Mouse (Mus musculus) CH12F3 (cell line): Measurements from ENCODE around the gene Tssk2.

Experiments
- in situ Hi-C: fragments of 300-500 bp; cut with MboI; formaldehyde crosslinking; loops from 2 replicates; pipeline ENCODE4 v1.14.3; 2020; ENCODE audit warnings: low sequenced_read_pairs

The Tssk2 gene

DNA sequence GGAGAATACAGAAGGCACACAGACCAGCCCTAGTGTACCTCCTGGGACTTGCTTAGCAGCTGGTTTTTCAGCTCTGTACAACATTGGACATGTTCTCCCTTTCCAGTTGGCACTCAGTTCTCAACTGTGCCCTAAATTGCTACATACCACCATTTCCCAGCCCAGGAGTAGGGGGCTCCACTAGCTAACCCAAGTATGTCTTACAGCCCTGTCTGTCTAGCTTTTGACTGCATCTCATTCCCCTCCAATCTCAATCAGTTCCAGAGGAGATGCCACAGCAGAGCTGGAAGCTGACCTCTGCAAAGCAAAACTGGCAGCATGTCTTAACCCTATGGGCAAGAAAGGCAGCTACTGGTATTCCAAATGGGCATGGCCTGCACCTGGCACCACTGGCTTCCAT lies 2.3 kb upstream of the Tssk2 start:
- in situ Hi-C loops: no loop called here

DNA sequence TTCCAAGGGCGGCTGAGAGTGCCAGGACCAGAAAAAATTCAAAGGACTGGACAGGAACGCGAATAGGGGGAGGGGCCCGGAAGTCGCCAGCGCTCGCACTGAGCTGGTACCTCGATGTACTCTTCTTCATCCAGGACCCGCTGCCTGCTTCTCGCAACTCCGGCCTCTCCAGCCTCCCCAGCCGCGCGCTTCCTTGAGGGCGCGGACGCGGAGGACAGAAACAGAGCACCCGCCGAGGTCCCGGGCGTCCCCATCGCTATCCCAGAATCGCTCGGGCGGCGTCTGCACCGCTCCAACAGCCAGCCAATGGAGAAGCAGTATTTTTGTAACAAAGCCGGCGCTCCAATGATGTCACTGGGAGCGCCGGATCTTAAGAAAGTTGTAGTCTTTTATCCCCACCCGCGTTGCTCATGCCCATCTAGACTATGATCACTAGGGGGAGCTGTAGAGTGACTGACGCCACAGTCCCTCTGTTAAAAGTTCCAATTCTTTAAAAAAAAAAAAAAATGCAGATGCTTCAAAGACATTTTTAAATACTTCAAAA lies 12.7 kb downstream of the Tssk2 start, which contains the start of gene Ess2:
Gene Ess2, minus strand, starts transcription at position 297 of the 544 bp plus-strand sequence.
- in situ Hi-C loops: no loop called here

DNA sequence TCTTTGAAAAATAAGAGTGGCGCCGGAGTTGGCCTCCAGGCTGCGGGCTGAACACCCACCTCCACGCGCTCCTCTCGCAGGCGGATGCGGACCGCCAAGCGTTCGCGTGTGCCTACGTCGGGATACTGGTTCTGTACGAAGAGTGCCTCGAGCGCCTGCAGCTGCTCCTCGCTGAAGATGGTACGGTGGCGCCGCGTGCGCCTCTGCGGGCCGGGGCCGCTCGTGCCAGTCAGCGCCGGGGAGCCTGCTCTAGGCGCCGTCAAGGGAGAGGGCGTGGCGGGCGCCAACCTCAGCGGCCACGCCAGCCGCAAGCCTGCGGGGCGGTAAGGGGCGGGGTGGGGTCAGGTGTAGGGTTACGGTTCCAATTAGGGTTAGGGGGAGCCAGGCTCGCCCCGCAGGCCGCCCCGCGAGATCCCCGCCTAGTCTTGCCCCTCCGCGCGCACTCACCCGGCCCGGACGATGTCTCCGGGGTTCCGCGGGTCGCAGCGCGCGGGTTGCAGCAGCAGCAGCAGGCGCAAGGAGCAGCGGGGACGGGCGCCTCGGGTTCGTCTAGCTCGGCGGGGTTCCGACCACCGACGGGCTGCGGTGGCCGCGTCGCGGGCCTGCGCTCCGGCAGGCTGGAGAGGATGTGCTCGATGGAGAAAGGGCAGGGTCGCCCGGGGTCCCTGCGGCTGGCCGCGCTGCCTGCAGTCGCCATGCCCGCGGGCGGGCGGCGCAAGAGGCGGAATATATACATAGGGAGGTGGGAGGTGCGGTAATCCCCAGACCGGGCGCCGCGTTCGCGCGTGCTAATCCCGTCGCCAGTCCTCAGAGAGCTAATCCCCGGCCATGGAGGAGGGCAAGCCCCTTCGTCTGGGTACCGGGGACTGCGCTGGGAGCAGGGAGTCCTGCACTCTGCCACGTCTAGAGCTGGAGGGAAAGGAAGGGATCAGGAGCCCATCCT lies 16.1 kb downstream of the Tssk2 start, which contains the start of gene Gsc2:
Gene Gsc2, minus strand, starts transcription at position 753 of the 943 bp plus-strand sequence.
- in situ Hi-C loops: no loop called here

DNA sequence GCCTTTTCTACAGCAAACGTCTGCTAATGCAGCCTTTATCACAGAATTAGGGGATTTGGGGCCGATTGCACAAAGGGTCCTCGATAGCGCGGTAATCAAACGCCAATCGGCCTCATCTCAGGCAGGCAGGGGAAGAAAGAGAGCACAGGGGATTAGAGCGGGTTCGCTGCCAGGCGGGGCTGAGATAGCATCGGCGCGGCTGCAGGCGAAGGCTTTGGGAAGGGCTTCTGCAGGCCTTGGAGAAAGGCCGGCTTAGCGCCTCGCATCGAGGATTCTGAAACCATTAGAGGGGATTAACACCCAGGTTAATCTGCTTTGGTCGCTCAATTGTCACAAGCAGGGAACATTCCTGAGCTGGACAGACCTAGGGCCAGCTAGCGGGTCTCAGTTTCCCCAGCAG lies 22.1 kb downstream of the Tssk2 start:
- in situ Hi-C loops: no loop called here

DNA sequence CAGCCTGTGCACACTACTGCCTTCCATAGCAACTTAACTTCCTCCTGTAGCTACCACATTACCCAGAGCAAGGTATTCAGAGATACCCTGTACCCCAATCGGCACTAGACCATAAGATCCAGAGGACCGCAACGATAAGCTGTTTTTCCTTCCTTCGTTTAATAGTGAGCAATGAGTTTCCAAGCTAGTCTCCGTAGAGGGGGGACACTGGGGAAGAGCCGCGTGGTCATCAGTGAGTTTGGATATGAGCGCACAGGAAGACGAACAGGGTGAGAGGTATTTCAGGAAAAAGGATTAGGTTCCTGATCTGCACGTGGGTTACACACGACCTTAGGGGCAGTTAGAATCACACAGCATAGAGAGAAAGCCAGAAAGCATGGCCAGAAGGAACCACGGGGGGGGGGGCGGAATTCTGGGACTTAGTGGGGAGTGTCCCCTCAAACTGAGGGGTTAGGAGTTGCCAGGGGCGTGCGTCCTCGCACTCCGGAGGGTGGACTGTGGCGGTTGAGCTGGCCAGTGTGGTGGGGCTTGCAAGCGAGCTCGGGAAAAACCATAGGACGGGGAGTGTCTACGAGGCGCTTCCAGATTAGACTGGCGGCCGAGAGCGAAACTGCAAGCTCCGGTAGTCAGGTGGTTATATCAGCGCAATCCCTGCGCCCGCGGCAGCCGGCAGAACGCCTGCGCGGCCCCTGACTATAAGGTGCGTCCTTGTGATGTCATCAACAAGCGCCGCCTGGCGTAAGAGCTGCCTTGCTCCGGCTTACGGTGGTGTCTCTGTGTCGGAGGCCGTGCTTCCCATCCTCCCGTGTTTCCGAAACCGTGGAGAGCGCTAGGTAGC lies 23.1 kb downstream of the Tssk2 start:
- in situ Hi-C loops: no loop called here

DNA sequence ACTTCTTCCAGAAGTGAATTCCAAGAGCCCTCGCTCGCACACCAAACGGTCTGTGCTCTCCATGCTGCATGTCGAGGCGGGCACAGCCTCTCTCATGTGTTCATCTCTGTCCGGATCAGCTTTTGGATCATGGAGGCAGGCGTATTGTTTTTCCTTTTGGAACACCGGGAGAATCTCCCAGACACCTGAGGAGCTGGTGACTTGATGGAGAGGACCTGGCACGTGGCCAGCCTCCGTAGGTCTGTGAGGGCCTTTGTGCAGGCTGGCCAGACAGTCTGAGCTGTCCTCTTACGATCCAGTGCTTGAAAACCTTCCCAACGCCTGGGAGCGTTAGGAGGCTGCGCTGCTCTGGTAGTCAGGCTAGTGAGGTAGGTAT lies 23.7 kb downstream of the Tssk2 start:
- in situ Hi-C loops: no loop called here

DNA sequence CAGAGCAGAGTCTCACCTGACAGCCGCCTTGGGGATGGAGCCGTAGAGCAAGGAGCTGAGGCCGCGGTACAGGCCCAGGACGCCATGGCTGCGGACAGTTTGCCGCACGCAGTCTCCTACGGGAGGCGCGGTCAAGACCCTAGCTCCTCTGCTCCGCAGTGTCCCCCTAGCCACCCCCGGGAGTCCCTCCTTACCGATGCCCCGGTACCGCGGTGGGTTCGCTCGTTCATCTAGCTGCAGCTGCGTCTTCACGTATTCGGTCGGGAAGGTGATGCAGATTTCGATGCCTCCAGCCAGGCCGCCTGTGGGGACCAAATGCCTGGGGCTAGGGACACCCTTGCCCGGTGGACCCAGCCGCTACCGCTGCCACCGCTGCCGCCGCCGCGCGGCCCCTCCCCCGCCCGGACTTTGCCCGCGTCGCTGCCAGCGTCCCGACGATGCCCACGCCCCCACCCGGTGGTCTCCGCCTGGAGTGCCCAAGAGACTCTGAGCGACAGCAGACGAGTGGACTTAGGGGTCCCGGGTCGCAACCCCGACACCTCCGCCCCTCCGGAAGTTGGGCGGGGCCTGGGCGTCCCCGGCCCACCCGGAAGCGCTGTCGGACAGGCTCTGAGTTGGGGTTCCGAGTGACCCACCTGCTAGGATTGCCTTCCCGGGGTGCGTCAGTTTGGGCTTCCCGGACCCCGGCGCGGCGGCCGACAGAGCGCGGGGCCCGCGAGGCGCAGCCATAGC lies 29.1 kb downstream of the Tssk2 start:
- in situ Hi-C loops: no loop called here

DNA sequence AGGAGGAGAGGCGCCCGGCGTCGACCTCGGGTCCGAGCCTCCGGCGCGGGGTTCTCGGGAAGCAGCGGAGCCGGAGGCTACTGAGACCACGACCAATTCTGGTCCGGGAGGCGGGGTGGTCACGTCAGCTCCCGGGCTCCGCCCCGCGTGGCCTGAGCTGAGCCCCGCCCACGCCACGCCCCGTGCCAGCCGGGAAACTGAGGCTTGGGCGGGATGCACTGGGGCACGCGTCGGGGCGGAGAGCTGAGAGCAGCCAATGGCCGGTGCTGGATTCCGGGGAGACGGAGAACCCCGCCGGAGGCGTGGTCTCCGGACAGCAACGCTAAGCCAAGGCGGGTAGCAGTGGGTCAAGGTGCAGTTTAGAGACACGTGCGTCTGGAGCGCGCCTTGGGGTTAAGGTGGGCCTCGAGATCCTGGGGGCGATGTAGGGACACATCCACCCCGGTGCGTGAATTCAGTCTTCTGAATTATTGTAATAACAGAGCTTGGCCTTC lies 29.7 kb downstream of the Tssk2 start, which contains the start of gene Slc25a1:
Gene Slc25a1, minus strand, starts transcription at position 133 of the 494 bp plus-strand sequence.
- in situ Hi-C loops: no loop called here

DNA sequence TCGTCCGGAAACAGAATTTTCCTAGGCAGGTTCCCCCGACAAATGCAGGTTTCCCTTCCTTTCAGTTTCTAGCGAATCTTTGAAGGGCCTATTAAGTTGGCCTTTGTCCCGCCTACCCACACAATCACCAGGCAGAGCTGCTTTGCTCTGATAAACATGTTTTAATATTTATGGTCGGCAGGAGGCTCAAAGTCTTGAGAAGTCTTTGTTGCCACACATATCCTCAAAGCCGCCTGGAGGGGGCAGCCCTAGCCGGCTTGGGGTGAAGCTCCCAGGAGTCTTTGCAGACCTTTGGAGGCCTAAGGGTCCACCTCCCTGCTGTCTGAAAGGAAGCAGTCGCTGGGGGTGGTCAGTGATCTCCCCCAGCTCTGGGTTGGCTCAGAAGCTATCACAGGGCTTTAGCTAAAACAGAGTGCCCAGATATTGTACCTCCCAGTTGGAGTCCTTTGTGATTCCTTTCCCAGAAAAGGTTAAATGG lies 30.2 kb downstream of the Tssk2 start:
- in situ Hi-C loops: no loop called here

DNA sequence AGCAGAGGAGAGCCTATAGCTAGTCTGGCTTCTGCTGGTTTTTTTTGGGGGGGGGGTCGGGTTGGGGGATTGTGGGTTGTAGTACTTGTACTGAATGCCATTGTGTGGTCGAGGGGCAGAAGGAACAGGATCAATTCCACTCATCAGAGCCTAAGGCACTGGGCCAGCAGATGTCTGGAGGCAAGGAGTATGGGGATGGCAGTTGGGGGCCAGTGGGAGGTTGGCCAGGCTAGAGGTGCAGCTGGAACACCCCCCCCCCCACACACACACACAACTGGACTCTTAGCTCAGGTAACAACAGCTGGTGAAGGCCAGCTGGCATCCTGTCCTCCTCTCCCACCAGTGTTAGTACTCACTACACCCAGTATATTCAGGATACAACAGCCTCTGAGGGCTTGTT lies 30.8 kb downstream of the Tssk2 start:
- in situ Hi-C loops: no loop called here

DNA sequence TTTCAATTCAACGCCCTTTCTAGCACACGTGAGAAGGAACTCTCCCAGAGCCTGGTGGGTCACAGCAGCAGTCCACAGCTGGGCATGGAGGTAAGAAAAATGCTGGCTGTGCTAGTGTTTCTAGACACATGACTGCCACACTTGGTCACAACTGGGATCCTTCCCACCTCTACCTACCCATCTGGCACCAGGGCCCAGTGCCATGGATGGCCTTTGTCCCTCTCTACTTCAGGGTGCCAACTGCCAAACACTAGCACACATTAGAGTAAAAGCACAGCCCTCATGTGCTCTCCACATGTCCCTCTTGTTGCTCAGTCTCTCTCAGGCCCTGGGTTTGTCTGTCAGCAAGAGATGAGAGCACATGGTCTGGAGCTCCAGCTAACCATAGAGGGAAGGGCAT lies 31.2 kb downstream of the Tssk2 start:
- in situ Hi-C loops: no loop called here

DNA sequence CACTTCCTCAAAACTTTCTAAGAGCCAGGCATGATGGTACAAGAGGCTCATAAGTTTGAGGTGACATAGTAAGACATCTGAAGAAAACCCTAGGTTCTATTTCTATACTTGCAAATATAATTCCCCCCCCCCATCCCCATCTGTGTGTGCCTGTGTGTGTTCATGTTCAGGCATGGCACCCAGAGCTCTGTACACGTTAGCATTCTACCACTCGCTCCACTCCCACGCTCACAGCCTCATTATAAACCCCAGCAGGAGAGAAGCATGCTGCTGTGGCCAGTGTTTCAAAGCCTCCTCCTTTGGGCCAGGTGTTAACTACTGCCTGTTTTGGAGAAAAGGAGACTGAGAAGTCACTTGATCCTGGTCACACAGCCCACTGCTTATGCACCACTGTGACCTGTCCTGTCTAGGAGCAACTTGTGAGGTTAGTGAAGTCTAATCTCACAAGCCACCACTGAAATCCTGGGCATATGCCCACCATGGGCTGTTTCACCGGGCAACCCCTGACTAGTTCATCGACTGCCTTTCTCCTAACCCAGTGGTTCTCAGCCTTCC lies 33.5 kb downstream of the Tssk2 start:
- in situ Hi-C loops: no loop called here

DNA sequence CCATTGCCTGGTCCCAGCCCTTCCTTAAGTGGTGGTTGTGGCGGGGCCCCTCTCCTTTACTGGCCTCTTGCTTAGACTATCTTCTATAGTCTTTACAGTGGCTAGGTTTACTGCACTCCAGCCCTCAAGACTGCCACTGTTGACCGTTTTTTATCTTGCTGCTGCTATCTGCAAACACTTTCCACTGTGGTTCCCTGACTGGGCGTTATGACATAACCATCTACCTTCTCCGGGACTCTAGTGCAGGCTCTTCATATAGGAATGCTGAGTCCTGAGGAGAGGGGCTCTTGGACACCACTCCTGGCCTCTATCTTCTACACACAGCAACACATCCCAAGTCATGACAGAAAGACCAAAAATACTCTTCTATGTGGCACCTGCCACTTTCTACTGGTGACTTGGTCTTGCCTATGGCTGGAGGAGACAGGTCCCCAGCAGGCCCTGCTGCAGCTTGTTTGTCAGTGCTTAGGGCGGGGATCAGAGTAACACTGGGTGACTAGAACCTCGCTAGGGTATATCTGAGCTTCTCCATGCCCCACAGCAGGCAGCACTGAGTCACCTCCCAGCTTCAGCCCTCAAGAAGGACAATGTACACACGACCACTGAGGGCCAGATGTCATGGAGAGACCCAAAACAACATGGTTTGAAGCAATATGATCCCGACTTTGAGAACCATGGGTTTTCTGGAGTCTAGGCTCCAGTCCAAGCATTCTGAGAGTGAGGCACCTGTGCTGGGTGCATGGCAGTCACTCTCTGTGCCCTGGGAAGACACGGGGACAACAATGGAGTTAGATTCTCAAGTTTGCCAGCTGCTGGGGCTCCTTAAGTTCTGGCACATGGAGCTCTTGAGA lies 35.4 kb downstream of the Tssk2 start:
- in situ Hi-C loops: no loop called here

DNA sequence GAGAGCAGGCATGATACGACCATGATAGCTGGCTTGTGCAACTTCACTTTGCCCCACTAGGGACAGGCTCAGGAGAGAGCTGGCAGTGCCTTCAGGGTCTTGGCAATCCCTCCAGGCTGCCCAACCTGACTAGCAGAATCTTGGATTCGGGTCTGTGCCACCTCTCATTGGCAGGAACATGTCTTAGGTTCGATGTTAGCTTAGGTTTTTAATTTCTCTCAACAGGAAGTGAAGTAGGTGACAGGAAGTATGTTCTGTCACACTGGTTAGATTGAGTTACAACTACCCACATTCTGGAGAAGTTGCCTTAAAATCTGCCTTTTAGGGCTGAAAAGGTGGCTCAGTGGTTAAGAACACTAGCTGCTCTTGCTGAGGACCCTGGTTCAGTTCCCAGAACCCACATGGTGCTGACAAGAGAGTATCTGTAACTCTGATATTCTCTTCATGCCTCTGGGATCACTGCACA lies 36.0 kb downstream of the Tssk2 start:
- in situ Hi-C loops: no loop called here

DNA sequence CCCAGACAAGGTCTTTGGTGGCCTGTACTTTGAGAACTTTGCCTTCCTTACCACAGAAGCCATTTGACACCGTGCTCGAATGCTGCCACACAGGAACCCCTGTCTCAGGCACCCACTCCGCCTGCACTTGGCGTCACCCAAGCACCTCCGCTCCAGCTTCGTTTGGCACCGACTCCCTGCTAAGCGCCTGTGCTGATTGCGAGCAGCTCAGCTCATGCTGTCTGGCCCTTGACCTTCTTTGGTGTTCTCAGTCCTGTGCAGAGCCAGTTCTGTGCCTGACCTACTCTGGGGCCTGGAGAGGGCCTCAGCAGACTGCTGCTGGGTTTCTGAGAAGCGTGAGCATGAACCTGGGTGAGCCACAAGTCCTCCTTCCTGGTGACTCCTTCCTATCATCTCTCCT lies 38.3 kb downstream of the Tssk2 start:
- in situ Hi-C loops: no loop called here

DNA sequence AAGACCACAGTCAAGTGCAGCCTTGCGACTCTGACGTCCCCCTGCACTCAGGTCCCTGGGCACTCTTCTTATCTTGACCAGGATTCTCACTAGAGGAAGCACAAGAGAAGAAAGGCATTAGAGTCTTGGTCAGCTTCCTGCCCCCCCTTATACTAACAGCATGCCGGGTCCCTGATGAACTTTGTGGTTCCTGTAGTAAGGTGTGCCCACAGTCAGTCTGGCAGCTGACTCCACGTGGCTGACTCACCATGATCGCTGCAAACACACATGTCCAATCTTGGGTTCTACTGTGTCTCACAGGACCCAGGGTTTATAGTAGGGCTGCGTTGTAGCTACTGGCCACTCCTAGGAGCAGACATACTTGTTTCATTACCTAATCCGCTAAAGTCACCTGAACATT lies 39.8 kb downstream of the Tssk2 start:
- in situ Hi-C loops: no loop called here

DNA sequence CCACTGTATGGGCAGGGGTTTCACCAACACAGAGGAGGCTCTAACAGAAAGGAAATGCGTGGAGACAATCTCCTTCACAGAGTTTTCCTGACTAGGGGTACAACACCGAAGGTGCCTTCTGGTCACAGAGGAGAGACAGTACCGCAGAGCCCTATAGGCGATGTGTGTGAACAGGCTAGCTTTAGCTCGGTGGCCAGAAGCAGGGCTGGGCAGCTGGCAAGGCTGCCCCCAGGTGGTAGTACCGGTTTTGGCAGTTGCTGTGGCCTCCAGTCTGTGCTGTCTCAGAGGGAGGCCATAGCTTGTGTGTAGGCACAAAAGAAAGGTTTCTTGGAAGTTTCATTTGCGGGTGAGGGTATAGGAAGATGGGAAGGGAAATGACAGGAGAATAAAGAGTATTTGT lies 40.4 kb downstream of the Tssk2 start:
- in situ Hi-C loops: no loop called here

DNA sequence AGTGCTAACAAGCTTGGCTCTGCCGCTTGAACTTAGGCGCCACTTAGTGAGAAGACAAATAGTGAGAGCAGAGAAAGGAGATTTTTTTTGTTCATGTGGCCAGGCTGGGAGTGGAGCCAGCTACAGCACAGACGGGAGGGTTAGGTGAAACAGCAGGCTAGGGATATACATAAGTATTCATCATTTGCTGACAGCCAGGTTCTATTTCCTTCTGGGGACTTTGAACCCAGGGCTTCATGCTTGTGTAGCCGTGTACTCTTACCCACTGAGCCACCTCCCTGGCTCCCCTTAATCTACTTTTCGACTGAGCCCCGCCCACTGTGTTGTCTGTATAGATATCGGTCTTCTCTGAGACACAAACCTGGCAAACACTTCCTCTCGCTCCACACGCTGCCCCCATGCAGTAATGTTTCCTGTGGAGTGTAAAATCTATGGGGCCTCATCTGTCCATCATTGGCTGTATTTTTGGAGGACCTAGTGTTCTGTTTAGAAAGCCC lies 40.9 kb downstream of the Tssk2 start:
- in situ Hi-C loops: no loop called here

DNA sequence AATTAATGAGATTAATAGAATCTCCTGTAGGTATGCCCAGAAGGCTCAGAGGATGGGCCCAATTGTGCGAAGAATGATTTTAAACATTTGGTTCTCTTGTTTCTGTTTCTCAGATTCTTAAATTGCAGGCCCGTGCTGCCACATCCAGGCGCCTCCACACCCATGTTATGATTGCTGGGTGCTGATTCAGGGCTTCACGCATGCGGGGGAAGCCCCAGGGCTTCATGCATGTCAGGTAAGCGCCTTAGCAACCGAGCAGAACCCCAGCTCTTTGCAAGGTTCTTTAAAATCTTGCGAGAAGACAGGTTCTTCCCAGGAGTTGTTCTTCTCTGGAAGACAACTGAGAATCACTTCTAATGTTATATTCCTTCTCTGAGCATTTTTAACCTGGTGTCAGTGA lies 45.0 kb downstream of the Tssk2 start:
- in situ Hi-C loops: no loop called here
